Mouse (Mus musculus): ENCODE data around the gene Adgrb2.

DNA sequence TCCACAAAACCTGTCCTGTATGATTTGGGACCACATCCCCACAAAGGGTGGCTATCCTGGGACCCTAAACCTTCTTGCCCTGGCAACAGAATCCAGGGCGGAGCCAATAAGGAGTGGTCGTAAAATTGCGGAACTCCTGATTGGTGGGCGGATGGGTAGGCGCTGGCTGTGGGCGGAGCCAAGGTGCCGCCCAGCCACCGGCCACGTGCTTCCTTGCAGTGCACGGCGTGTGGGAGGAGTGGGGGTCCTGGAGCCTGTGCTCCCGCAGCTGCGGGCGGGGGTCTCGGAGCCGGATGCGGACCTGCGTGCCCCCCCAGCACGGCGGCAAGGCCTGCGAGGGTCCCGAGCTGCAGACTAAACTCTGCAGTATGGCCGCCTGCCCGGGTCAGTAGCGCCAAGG lies 21.9 kb downstream of the Adgrb2 start:
- TF ChIP-seq POLR2A (IDR thresholded peaks at IDR 0.05; ENCODE audit: low read depth, low read length), result no peak
- TF ChIP-seq CTCF (IDR thresholded peaks at IDR 0.05; ENCODE audit: extremely low read depth, insufficient read length, insufficient replicate concordance, low read depth, low read length), result no peak

Measured in small intestine, adult 2 months (tissue).